Mouse (Mus musculus) liver, embryonic 12.5 days (tissue): Measurements from ENCODE around the gene Nsrp1. TPM values are rescaled to one million over a fixed set of nuclear protein-coding genes. Genes with fewer than 3 reads are reported as not detected.
"Not testable (repeated sequence)": the region's sequence is repeated elsewhere in the genome, so short reads cannot be mapped to it uniquely, and the experiment has no call there.

Experiments
- ATAC-seq: fragments of 200-750 bp; cut with Nextera tagmentation; 2 replicates; pipeline ENCODE4 v1.8.0; 2017; ENCODE audit warnings: moderate number of reproducible peaks, mild to moderate bottlenecking, moderate library complexity
- H3K27ac ChIP-seq: fragments of 300-500 bp; sonication (generic); 2 replicates; pipeline ENCODE4 v1.5.1; 2016; ENCODE audit warnings: mild to moderate bottlenecking
- H3K27me3 ChIP-seq: fragments of 300-500 bp; sonication (generic); replicated peaks from 2 replicates; pipeline ENCODE4 v1.6.1; 2016; ENCODE audit warnings: mild to moderate bottlenecking, moderate library complexity
- H3K36me3 ChIP-seq: fragments of 300-500 bp; sonication (generic); 2 replicates; pipeline ENCODE4 v1.6.1; 2016; ENCODE audit warnings: mild to moderate bottlenecking, moderate library complexity
- H3K4me1 ChIP-seq: fragments of 300-500 bp; sonication (generic); 2 replicates; pipeline ENCODE4 v1.6.1; 2016
- H3K4me2 ChIP-seq: fragments of 300-500 bp; sonication (generic); 2 replicates; pipeline ENCODE4 v1.6.1; 2016; ENCODE audit warnings: mild to moderate bottlenecking, moderate library complexity
- H3K4me3 ChIP-seq: fragments of 300-500 bp; sonication (generic); 2 replicates; pipeline ENCODE4 v1.5.1; 2016; ENCODE audit warnings: mild to moderate bottlenecking, moderate library complexity
- H3K9ac ChIP-seq: fragments of 300-500 bp; sonication (generic); 2 replicates; pipeline ENCODE4 v1.6.1; 2016; ENCODE audit warnings: mild to moderate bottlenecking, moderate library complexity
- H3K9me3 ChIP-seq: fragments of 300-500 bp; sonication (generic); replicated peaks from 2 replicates; pipeline ENCODE4 v1.6.1; 2016; ENCODE audit warnings: mild to moderate bottlenecking, moderate library complexity
- WGBS: fragments of 180-500 bp; shearing (Covaris S2); methylation state at CpG from one replicate; pipeline ENCODE4 v1.1.7; 2016; ENCODE audit not compliant: insufficient replicate concordance; 5-methylcytosine and 5-hydroxymethylcytosine counted together
- polyA plus RNA-seq: library from polyadenylated mRNA; unstranded; fragments of >200 nt; fragmentation: Nextera tagmentation; extraction: Ambion mirVana; gene quantifications from 2 replicates; pipeline ENCODE4 v1.2.1, GENCODE M21; 2016

The Nsrp1 gene
- 34.9 and 37.1 TPM in 2 replicates for polyA plus RNA-seq

DNA sequence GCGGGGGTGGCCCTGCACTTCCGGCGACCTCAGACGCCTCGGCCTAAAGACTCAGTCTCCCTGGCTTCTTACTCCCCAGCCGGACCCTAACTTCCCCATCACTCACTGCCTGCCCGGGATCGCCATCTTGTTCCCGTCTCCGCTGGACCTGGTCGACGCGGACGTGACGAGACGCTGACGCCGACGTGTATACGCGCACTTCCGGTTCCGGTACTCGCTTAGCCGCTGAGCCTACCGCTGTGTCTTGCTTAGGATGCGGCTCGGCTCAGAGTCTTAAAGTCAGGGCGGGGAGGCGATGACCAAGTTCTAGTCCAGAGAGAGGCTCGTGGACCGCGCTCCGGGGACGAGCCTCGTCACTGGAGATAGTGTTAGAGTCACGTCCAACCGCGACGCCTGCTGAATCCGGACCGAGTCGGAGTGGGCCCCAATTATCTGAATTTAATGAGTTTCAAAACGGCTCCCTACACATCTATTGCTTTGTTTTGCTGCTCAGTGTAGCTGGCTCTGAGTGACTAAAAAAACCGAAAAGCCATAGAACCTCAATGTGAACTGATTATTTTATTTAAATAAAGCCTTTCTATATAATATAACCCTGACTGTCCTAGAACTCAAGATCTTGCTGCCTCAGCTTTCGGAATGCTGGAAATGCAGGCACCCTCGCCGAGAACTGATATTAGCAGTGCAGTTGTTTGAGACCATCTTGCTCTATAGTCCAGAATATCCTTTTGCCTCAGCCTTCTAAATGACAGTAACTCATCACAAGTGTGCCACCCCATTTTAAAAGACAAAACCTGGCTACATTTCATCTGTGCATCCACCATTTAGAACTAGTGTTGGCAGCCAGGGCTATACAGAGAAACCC, at the start of gene Nsrp1:
Nsrp1 (minus strand) TSS at position 163 of the 862 bp plus-strand sequence.
- WGBS: 4% methylated on average over 48 of the region's 48 CpGs
- ATAC-seq: peak; percentile 98
- no peaks in the 10 kb centered on the region for H3K9me3 ChIP-seq
- H3K36me3 ChIP-seq: peaks cover 28% of the 10 kb centered on the region
- peak within 1 kb of the TSS; percentile 84 for H3K4me2 ChIP-seq
- peaks cover 21% of the 10 kb centered on the region for H3K27me3 ChIP-seq
- peaks cover 20% of the 10 kb centered on the region for H3K4me1 ChIP-seq
- H3K27ac ChIP-seq: peak within 1 kb of the TSS; percentile 88
- peak within 1 kb of the TSS; percentile 91 for H3K4me3 ChIP-seq
- H3K9ac ChIP-seq: peak within 1 kb of the TSS; percentile 83

DNA sequence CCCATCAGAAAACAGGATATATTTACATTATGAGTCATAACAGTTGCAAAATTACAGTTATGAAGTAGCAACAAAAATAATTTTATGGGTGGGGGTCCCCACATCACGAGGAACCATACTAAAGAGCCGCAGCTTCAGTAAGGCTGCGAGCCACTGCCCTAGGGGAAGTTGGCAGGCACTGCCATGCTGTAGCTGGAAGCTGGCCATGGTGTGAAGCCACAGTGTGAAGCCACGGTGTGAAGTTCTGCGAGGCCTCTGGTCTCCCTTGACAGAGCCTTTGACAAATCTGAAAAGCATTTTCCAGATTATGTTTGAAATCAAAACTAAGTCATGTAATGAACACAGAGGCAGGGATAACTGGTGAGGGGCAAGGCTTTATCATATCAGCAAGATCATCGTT, 32.9 kb upstream of the Nsrp1 start:
- Histone ChIP-seq H3K4me1 (no peaks in the 10 kb centered on the region), H3K9ac (no peak overlapping the region), H3K27me3 (no peaks in the 10 kb centered on the region), H3K36me3 (no peaks in the 10 kb centered on the region), H3K9me3 (no peaks in the 10 kb centered on the region), H3K27ac (no peak overlapping the region), H3K4me2 (no peak overlapping the region), H3K4me3 (no peak overlapping the region)
- WGBS: 60% methylated on average over 6 of the region's 6 CpGs
- no peak for ATAC-seq

DNA sequence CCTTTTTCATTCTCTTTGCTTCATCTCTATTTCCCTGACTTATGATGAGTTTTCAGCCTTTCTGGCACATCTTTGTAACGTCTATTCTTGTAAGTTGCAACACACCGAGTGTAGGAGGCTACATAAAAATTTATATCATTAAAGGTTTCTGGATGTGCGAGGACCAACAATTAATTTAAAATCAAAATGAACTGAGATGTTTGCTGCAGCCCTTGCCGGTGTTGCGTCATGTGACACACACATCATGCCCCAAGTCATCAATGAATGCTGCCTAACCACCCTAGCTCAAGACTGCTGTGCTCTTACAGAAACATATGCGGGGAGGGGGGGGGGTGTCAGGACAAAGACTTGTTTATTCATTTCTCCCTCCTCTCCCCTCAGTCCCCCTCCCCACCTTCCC, 30.2 kb upstream of the Nsrp1 start:
- Histone ChIP-seq H3K9ac (no peak overlapping the region), H3K4me1 (no peaks in the 10 kb centered on the region)

DNA sequence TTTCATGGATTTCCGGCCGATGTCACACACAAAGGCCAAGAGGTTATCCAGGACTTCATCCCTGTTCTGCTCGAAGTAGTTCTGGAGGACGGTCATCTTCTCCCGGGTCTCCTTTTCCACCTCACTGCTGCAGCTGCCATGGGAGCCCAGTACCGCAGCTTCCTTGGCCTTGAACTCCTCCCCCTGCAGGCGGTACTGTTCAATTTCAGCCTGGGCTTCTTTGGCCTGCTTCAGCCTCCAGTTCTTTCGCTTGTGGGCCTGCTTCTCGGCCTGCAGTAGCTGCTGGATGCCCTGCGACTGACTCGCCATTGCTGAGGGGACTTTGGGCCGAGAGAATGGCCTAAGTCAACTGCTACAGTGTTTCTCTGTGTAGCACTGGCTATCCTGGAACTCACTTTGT, 29.6 kb upstream of the Nsrp1 start:
- not testable (repeated sequence) for H3K36me3 ChIP-seq, H3K27me3 ChIP-seq, H3K4me1 ChIP-seq, H3K27ac ChIP-seq, H3K9ac ChIP-seq, H3K4me3 ChIP-seq, H3K4me2 ChIP-seq, ATAC-seq, H3K9me3 ChIP-seq
- WGBS: 69% methylated on average over 12 of the region's 12 CpGs

More for the DNA sequence above, 30.2 kb upstream of the Nsrp1 start:
- H3K27me3 ChIP-seq: no peaks in the 10 kb centered on the region
- no peak overlapping the region for H3K4me3 ChIP-seq
- no peaks in the 10 kb centered on the region for H3K9me3 ChIP-seq
- H3K4me2 ChIP-seq: no peak overlapping the region
- no peak overlapping the region for H3K27ac ChIP-seq
- H3K36me3 ChIP-seq: no peaks in the 10 kb centered on the region
- WGBS: 78% methylated on average over 6 of the region's 6 CpGs
- ATAC-seq: no peak

DNA sequence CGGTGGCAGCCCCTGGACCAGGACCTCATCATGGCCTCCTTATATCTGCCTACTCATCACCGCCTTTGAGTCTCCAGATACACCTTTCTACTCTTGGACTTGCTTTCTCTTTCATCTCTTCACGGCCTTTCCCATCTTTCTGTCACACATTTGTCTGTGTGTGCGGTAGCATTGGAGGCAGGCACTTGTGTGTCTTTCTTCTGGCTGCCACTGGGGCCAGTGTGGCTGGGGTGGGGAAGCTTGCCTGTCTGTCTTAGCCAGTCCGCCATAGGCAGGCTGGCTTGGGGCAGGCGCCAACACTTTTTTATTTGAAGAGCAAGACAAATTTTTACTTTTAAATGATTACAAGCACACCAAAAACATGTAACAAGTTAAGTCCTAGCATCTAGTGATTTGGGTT, 28.7 kb upstream of the Nsrp1 start:
- 83% methylated on average over 6 of the region's 6 CpGs for WGBS
- Histone ChIP-seq H3K4me2 (no peak overlapping the region), H3K9ac (no peak overlapping the region), H3K4me3 (no peak overlapping the region), H3K36me3 (no peaks in the 10 kb centered on the region), H3K27me3 (no peaks in the 10 kb centered on the region), H3K4me1 (no peaks in the 10 kb centered on the region), H3K27ac (no peak overlapping the region), H3K9me3 (no peaks in the 10 kb centered on the region)
- ATAC-seq: no peak

DNA sequence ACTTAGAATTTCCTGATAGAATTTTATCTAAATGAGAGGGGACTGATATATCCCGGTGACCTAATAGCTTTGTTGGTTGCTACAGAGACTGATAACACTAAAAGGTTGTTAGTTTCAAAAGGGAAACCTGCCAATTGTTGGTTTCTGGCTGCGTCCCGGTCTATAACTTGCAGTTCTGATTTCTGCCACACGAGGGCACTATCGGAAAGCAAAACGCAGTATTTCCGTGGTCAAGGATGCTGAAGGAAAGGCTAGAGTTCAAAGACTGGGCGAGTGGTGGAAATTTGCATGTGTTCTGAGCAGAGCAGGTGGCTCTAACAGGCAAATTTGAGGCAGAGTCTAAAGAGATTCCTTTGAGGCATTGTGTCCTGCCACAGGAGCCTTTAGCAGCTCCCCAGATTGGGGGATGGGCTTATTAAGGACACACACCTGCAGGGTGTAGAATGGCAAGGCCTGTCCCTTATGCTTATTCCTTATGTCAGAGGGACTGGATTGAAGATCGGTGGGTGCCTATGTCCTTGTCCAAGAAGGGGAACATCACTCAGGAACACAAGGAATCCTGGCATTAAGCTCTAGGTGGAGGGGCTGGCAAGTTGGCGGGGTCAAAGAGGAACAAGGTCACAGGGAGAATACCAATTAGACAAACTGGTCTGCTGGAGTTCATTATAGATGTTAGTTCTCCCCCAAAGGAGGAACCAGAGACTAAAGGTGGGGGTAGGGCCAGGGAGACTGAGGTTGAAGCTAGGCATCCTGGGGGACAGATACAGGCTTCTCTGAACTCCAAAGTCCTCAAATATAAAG, 22.1 kb upstream of the Nsrp1 start:
- Histone ChIP-seq H3K27ac (no peak overlapping the region), H3K27me3 (no peaks in the 10 kb centered on the region), H3K4me1 (no peaks in the 10 kb centered on the region), H3K36me3 (no peaks in the 10 kb centered on the region), H3K9ac (no peak overlapping the region), H3K9me3 (no peaks in the 10 kb centered on the region), H3K4me2 (no peak overlapping the region), H3K4me3 (no peak overlapping the region)
- 11% methylated on average over 10 of the region's 10 CpGs for WGBS
- no peak for ATAC-seq

DNA sequence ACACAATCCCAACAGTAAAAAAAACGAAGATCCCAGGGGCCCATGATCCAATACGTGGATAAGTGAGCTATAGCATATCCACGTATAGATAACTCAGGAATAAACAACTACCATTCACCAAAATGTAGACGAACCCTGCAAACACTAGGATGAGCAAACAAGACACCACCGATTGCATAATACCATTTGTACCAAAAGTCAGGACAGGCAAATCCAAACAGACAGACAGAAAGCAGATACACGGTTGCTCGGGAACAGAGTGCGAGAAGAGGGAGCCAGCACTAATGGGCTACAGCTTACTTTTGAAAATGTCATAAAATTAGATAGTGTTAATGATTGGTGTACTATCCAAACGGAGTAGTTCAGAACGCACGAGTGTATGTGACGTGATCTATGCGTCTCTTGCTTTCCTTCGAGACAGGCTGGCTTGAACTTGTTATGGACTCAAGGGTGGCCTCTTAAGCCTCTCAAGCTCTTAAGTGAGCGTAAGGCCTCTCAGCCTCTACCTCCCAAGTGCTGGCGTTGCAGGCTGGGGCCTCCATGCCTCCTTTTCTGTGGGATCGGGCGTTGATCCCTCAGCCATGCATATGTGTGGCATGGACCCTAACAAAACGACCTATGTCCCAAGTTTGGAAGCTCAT, 20.2 kb upstream of the Nsrp1 start:
- Histone ChIP-seq H3K4me3 (no peak overlapping the region), H3K4me2 (no peak overlapping the region), H3K4me1 (0 out of 2 replicates have a peak, but pooled peaks cover 3% of the 10 kb centered on the region), H3K9me3 (no peaks in the 10 kb centered on the region), H3K36me3 (no peaks in the 10 kb centered on the region), H3K27me3 (no peaks in the 10 kb centered on the region), H3K9ac (no peak overlapping the region), H3K27ac (no peak overlapping the region)
- no peak for ATAC-seq
- 68% methylated on average over 19 of the region's 19 CpGs for WGBS

DNA sequence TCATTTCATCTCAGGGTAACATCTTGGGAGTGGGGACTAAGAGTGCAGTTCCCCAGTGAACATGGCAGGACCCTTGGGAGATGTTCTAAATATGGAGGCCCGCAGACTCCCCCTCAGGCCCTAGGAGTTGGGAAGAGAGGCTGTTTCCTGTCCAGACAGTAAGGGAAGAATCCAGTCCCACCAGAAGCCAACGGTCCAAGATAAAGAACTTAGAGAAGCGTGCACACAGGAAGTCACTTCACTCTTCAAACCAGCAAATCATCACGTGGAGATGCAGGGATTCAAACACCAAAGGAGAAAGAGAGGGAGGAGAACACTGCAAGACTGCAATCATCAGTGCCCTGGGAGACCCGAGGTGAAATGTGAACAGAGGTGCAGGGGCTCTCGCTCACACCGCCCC, 18.8 kb upstream of the Nsrp1 start:
- H3K9me3 ChIP-seq: no peaks in the 10 kb centered on the region
- H3K4me1 ChIP-seq: 0 out of 2 replicates have a peak, but pooled peaks cover 3% of the 10 kb centered on the region
- H3K27me3 ChIP-seq: no peaks in the 10 kb centered on the region
- H3K27ac ChIP-seq: no peak overlapping the region
- no peaks in the 10 kb centered on the region for H3K36me3 ChIP-seq
- ATAC-seq: no peak
- no peak overlapping the region for H3K4me2 ChIP-seq
- 43% methylated on average over 7 of the region's 7 CpGs for WGBS
- no peak overlapping the region for H3K9ac ChIP-seq
- H3K4me3 ChIP-seq: no peak overlapping the region

DNA sequence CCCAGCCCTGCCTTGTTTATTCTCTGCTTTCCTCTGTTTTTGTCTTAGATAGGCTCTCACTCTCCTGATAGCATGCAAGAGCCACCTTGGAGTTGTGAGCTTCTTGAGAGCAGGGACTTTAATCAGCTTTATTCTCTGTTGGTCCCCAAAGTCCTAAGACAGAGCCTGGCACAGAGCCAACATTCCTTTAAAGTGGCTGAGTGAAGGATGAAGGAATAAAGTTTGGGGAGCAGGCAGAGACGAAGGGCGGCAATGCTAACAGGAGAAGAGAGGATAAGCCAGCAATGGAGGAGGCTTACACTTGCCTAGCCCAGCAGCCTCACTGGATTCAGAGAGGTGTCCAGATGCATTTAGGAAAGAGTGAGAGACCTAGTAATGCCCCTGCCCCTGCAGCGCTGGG, 18.3 kb upstream of the Nsrp1 start:
- no peaks in the 10 kb centered on the region for H3K27me3 ChIP-seq
- H3K4me1 ChIP-seq: 0 out of 2 replicates have a peak, but pooled peaks cover 3% of the 10 kb centered on the region
- no peak for ATAC-seq
- H3K9ac ChIP-seq: no peak overlapping the region
- no peaks in the 10 kb centered on the region for H3K9me3 ChIP-seq
- no peaks in the 10 kb centered on the region for H3K36me3 ChIP-seq
- WGBS: 67% methylated on average over 3 of the region's 3 CpGs
- H3K4me3 ChIP-seq: no peak overlapping the region
- H3K4me2 ChIP-seq: no peak overlapping the region
- no peak overlapping the region for H3K27ac ChIP-seq

DNA sequence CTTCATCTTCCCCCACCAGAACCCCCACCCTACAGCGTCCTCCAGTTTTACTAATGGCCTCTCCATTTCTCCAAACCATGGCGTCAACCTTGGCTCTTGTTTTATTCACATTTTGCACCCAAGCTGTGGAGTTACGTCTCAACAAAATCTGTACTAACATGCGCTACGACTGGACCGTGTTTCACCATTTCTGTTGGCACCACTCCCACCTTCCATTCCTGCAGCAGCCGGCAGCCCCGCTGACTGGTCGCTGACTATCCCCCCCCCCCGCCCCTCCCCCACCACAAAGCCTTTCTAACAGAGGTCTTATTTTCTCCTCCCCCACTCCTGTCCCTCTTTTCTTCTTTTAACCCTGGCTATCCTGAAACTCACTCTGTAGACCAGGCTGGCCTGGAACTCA, 17.0 kb upstream of the Nsrp1 start:
- Histone ChIP-seq H3K9ac (no peak overlapping the region), H3K36me3 (no peaks in the 10 kb centered on the region), H3K27ac (no peak overlapping the region), H3K4me1 (0 out of 2 replicates have a peak, but pooled peaks cover 3% of the 10 kb centered on the region), H3K27me3 (no peaks in the 10 kb centered on the region), H3K4me3 (no peak overlapping the region), H3K9me3 (no peaks in the 10 kb centered on the region), H3K4me2 (no peak overlapping the region)
- WGBS: 61% methylated on average over 10 of the region's 10 CpGs
- no peak for ATAC-seq

DNA sequence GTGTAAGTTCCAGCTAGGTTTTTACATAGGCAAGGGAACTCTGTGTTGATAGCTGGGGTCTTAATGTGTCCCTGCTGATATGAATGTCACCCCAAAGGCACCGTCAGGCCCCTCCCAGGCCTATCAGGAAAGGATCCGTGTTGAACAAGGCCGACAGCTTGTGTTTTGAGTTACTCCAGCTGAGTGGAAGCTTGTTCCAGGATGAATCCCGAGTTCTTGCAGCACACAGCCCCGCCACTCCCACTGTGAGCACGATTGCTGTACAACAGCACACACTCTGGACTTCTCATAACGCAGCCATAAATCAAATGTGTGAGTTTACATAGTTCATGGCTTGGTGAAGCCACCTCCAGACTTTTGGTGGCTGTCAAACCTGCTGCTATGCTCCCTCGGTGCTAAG, 15.9 kb upstream of the Nsrp1 start:
- Histone ChIP-seq H3K9me3 (no peaks in the 10 kb centered on the region), H3K36me3 (no peaks in the 10 kb centered on the region), H3K4me1 (0 out of 2 replicates have a peak, but pooled peaks cover 3% of the 10 kb centered on the region), H3K27me3 (no peaks in the 10 kb centered on the region), H3K27ac (no peak overlapping the region), H3K9ac (no peak overlapping the region), H3K4me3 (no peak overlapping the region), H3K4me2 (no peak overlapping the region)
- ATAC-seq: no peak
- 56% methylated on average over 8 of the region's 8 CpGs for WGBS

DNA sequence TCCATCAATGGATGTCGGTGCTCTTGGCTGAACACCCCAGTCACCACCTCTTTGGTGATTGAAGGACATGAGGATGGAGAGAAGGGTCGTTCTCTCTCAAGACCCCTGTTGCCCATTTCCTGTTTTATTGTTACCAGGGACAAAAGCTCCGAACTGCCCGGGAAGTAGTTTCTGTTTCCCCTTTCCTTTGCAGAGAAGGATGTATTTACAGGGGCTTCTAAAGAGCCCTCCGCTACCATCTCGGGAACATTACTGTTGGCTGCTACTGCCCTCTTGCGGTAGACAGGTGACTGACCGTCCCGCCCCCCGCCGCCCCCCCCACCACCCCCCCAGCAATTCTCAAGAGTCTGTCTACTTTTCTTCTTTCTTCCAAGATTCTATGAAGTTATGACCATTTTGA, 15.0 kb upstream of the Nsrp1 start:
- Histone ChIP-seq H3K9me3 (no peaks in the 10 kb centered on the region), H3K36me3 (no peaks in the 10 kb centered on the region), H3K4me2 (peak overlapping the region; percentile 43), H3K4me1 (0 out of 2 replicates have a peak, but pooled peaks cover 3% of the 10 kb centered on the region), H3K27me3 (0 out of 2 replicates have a peak, but pooled peaks cover 4% of the 10 kb centered on the region), H3K9ac (no peak overlapping the region), H3K4me3 (no peak overlapping the region; the same call in 1 of the 2 replicates), H3K27ac (no peak overlapping the region)
- WGBS: 6% methylated on average over 11 of the region's 11 CpGs
- ATAC-seq: no peak
